Mouse (Mus musculus) urinary bladder, postnatal 10 days (tissue): ENCODE data around the gene Gckr.

ENCODE experiments used
- DNase-seq: peaks from one replicate; pipeline ENCODE4 v3.0.0; 2022; ENCODE audit warnings: low spot score

Gene Gckr

DNA sequence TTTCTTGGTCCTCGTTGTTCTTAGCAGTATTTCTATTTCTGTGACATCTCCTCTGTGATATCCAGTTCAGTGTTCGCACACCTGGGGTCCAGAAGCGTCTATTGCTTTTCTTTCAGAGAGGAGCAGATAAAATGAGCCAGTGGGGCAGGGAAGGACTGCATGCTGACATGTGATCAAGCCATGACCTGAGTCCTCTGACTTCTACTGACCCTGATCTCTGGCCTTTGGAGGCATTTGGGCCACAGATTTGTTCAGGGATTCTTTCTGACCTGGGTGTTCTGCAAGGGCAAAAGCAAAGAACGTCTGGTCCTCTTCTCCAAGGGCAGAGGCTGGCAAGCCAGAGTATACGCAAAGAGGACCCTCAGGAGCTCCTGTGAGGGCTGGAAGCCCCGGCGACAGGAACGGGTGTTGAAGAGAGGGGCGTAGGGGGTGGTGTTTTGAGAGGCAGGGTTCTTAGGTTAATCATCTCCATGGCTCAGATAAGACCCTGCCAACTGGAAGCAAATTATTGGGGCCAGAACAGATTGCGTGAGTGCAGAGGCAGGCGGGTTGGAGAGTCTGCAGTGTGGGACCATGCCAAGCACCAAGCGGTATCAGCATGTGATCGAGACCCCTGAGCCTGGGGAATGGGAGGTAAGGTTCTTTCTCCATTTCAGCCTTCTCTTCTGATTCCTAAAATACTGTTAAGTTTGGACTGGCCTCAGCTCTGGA lies at the start of gene Gckr:
Gene Gckr, plus strand, starts transcription at position 397 of the 711 bp plus-strand sequence.
- no peak for DNase-seq

DNA sequence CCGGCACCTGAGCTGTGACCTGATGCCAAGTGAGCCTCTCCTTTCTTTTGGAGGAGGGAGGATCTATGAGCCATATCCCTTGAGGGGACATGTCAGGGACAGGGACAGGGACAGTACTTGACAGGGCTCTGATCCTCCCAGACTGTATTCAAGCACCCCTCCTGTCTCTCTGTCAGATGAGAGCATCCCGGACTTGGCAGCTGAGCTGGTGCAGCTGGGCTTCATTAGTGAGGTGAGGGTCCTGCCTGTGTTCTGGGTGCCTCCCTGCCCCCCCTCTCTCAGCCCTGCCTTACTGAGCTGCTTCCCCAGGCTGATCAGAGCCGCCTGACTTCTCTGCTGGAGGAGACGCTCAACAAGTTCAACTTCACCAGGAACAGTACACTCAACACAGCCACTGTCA lies 46.5 kb upstream of the Gckr start:
- no peak for DNase-seq

DNA sequence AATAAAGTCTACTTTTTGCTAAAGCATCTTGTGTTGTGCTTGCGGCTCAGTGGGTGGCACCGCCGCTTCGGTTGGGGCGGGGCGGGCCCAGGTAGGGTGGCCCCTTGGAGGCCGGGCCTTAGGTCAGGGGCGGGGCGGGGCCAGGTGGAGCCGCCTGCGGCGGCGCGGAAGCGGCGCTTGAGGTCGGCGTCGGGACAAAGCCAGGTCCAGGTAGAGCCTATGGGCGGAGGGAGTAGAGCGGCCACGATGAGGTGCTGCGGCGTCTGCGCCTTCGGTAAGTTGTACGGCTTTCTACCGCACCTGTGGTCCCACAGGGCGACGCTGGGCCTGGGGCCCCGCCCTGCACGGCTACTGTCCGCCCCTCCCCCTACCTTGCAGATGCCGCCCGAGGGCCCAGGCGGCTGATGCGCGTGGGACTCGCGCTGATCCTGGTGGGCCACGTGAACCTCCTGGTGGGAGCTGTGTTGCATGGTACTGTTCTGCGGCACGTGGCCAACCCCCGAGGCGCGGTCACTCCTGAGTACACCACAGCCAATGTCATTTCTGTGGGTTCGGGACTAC lies 45.6 kb upstream of the Gckr start, which contains the start of gene Krtcap3:
Gene Krtcap3, plus strand, starts transcription at position 151 of the 561 bp plus-strand sequence.
- no peak for DNase-seq

DNA sequence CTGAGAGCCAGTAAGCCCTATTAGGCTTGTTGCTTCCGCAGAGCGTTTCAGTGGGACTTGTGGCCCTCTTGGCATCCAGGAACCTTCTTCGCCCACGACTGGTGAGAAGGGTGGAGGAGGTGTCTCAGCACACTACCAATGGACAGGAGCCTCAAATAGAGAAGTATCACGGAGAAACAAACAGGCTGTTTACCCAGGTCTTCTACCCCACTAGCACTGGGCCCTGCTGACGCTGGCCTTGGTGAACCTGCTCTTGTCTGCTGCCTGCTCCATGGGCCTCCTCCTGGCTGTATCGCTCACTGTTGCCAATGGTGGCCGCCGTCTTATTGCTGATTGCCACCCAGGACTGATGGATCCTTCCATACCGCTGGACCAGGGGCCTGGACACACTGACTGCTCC lies 45.1 kb upstream of the Gckr start:
- no peak for DNase-seq

DNA sequence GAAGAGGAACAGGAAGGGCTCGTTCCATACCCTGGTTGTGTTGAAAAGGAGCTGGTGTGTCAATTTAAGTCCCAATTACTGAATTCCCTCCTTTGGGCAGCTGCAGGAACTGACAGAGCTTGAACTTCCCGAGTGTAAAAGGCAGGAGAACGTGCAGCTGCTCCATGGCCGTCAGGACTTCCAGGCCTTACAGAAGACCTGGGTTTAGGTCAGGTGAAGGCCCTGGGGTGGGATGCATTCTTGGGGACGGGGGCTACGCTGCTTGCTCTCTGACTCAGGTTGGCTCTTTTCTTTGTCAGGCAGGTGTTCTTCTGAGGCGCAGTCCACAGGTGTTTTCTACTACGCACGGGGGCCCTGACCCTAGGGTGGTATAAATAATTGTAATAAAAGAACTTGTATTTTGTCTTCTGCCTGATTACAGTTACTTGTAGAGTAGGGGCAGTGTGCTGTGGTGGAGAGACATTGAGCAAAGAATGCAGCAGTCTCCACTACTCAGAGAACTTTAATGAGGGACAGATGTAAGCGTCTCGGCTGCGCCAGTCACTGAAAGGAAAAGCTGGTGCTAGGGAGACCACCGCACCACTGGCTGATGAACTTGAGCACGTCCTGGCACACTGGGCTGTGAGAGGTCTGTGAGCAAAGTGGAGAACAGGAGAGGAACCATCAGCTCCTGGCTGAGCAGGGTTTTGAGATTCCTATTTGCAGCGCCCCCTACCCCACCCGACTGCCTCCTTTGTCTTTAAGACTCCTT lies 44.3 kb upstream of the Gckr start:
- DNase-seq: no peak

DNA sequence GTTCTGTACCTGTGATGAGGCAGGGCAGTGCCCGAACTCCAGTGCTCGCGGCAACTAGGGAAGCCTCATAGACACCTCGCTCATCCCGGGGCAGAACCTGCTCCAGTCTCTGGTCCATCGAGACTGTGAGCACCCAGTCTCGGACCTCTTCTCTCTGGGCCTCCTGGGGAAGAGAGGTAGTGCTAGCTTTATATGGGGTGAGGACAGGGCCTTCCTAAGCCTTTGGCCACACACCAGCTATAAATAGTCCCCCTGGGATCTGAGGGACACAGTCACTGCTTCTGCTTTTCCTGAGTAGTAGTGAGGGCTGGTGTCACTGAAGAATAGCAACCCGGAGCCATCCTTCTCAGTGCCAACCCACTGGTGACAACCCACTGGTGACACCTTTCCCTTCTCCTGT lies 43.4 kb upstream of the Gckr start:
- DNase-seq: no peak

DNA sequence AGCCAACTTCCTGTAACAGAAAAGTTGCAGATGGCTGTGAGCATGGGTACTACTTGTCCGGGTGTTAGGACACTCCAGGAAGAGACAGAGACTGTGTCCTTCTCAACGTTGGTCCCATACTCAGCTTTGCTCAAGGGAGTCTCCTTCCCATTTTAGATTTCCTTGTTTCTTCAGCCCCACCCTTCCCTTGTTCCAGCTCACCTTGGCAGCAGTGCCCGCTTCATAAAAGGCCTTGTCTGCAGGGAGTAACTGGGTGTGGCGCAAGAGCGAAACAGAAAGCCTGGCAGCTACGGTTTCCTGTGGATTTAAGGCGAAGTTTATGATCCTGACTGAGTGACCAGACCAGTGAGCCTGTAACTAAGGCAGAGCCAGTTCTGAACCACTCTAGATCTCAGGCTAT lies 42.8 kb upstream of the Gckr start:
- DNase-seq: no peak

DNA sequence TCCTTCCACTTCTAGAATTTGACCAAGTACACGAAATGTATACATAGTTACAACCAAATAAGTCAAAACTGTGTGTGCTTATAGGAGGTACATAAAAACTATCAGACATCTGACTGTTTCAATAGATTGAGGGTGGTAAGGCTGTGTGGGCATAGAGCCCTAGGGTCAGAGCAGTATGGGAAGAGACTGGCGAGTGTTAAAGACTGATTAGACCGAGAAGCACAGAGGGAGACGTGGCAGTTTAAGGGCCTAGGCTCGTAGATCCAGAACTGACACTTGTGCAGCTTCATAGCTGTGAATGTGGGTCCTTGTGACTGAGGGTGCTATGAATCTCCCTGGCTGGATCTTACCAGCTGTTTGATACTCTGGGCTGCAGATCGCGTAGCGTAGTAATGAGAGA lies 42.3 kb upstream of the Gckr start:
- no peak for DNase-seq

DNA sequence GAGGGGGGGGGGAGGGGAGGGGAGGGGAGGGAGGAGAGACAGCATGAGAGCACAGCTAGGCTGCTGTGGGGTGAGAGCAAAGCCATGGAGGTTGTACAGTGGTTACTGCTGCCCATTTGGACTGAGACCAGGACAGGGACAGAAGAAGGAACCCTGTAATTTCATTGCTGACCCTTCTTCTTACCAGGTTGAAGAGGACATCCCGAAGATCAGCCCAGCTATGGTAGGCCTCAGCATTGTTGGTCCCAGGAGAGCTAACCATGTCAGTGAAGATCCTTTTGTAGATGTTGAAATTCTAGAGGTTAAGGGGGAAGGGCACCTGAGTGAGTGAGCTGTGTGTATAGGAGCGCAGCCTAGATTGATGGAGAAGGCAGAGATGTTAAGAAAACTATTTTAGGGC lies 41.9 kb upstream of the Gckr start:
- DNase-seq: no peak

DNA sequence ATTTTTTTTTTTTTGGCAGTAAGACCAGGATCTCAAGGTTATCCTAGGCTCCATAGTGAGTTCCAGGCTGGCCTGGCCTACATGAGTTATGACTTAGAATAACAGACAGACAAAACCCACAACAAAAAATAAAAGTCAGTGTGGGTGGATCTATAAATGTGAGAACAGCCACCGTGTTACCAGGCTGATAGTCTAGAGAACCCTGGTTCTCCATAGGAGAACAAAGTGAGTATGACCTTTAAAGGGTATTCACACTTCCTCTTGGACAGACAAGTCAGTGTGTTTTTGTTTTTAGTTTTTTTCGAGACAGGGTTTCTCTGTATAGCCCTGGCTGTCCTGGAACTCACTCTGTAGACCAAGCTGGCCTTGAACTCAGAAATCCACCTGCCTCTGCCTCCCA lies 41.3 kb upstream of the Gckr start:
- DNase-seq: no peak

DNA sequence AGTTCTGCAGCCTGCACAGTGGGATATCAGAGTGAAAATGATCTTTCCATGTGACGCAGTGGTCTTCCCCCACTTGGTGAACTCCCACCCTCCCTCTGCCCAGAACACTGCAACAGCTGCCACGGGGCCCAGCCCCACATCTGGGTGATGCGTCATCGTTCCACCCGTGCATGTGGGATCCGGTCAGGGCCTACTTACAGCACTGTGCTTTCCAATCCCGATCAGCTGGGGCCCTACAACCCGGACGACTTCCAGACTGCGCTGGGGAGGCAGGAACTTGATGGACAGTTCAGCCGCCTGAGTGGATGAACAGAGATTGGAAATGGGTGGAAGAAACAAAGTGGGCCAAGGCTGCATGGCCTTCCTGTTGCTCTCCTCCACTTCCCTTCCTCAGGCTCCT lies 39.6 kb upstream of the Gckr start:
- no peak for DNase-seq

DNA sequence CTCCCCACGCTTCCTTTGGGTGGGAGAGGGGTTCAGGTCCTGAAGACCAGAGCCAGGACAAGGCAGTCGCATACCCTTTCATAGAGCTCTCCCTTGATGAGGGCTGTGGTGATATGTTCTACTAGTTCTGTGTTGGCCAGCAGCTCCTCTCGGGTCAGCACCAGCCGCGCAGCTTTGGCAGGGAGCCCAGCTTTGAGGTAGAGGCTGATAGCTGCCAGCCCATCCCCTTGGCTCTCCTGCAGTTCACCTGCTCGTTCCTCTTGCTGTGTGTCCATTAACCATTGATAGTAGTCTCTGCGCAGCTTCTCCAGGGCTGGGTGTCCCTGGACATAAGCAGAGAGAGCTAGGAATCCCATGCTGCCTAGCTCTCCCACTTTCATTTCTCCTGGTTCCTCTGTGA lies 31.1 kb upstream of the Gckr start:
- no peak for DNase-seq

DNA sequence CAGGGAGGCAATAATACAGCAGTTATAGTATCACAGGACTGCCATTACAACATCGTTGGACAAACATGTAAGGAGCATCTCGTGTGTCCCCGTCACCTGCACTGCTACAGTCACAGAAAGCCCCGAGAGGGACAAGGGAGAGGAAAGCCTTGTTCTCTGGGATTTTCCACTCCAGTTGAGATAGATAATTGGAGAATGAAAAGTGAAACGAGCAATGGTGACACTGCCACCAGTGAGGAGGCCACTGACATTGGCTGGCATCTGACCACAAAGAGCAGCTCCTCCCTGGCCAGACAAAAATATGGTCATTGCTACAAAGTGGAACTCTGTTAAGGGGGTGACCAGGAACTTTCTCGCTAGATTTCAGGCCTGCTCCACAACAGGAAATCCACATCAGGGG lies 29.6 kb upstream of the Gckr start:
- DNase-seq: no peak

DNA sequence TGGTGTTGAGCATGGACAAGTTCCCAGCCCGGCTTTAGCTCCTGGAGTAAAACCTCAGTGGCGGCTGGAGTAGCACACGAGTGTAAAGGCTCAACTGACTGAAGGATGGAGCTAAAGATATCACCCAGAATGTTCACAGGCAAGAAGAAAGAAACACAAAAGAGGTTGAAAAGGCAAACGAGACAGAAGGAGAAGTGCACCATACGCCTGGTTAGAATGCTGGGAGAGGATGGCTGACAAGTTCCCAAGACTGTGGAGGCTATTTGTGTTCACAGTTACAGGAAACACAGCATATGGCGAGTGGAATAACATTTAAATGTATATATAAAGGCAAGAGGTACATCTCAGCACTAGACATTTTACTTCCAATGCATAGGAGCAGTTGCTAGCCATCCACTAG lies 24.2 kb upstream of the Gckr start:
- DNase-seq: no peak

DNA sequence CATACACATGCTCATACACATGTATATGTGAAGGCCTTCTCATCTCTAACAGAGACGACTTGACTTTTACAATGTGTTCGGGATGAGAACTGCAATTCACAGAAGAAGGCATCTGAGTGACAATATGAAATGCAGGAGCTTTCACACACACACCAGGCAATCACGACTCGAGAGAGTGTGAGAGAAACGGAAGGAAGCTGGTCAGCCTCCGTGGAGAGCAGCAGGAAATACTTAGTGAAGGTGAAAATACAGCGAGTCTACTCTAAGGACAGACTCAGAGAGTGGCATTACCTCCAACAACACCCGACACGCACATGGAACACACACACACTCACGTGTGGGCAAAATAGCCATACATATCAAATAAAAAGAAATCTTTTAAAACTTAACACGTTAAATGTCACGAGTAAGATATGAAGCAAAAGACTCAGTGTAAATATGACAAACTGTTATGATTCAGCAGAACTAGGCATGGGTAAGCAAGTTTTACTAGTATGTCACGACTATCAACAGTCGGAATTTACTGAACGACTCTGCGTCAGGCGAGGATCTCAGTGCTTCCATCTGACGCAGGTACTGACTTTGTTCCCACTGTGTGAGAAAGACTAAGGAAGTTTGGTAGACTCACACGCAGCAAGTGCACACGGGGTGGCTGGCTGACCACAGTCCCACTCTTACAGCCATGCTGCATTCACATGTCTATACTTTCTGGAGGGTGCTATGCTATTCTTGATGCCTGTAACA lies 17.8 kb upstream of the Gckr start:
- DNase-seq: no peak

DNA sequence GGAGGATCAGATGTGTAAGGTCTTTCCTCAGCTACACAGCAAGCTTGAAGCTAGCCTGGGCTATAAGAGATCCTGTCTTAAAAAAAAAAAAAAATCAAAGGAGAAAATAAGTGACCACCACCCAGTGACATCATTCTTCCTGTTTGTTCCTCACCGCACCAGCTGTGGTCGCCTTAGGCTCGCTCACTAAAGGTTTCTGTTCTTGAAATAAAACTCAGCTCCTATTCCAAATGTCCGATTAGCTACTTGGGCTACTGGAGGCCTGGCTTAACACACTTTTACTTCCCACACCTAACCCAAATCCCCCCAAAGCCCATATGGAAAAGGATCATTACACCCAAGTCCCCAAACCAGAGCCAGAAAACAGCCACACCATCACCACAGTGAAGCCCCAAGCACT lies 9.0 kb upstream of the Gckr start:
- DNase-seq: no peak

DNA sequence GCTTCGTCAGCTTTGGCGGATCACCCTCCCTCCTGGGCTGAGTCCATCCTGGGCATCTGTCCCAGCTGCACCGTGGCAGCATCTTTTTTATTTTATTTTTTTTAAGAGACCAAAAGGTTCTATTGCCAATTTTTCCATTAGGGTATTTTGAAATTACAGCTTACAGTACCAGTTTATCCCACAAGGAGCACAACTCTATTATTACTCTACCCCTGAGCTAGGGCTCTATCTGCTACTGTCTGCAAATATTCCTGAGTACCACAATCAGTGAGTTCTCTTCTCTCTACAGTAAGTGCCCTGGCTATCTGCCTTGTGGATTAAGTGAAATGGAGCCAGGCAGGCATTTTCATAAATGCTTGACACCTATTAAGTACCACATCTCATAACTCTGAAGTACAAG lies 8.6 kb upstream of the Gckr start:
- no peak for DNase-seq

DNA sequence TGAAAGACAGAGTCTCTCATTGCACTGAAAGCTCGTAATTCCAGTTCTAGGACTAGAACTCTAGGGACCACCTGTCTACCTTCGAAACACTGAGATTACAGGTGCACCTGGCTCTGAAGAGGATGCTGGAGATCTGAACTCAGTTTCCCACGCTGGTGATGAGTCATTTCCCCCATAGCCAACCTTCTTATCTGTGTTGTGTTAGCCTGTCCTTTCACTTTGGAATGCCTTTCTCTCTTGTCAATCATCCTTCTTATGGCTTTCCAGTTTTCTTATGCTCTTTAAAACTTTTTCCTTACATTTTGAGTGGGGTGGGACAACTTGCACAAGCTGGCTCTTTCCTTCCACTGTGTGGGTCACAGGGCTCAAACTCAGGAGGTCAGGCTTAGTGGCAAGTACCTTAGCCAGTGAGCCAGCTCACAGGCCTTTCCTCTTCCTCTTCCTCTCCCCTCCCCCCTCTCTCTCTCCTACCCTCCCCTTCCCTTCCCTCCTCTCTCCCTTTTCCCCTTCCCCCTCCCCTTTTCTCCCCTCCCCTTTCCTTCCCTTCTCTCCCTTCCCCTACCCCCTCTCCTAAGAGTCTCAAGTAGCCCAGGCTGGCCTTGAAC lies 7.5 kb upstream of the Gckr start:
- no peak for DNase-seq

DNA sequence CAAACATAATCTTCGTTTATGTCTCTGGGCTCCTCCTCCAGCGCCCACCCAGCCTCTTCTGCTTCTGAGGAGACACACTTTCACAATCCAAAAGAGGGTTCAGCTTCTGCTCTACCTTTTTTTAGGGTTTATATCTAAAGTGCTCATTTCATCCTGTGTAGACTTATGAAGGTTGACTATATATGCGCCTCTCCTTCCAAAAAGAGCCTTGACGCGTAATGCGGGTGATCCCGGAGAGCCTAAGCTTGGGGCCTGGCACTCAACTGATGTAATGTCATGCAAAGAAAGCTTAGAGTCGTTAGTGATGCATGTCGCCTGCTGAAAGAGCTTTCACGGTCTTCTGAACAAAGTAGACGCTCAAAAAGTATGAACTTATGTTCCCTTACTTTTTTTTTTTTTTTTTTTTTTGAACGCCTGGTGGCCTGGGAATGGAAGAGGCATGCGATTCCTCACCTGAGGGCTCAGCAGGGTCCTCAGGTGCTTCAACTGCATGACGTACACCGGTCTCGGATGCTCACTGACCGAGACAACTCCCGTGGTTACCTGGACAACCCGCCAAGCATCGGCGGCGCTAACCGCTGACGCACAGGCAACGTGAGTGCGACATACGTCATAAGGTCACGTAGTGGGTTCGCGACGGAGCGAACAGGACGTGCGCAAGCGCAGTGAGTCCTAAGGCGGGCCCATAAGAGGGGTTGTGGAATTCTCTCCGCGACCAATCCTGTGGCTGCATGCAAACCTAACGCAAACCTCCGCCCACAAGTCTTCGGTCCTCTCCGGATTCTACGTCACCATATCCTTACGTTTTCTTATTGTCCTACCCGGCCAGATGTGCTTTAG lies 6.5 kb upstream of the Gckr start, which contains the start of gene Ift172:
Gene Ift172, minus strand, starts transcription at position 596 of the 840 bp plus-strand sequence.
- peak; percentile 90 for DNase-seq

DNA sequence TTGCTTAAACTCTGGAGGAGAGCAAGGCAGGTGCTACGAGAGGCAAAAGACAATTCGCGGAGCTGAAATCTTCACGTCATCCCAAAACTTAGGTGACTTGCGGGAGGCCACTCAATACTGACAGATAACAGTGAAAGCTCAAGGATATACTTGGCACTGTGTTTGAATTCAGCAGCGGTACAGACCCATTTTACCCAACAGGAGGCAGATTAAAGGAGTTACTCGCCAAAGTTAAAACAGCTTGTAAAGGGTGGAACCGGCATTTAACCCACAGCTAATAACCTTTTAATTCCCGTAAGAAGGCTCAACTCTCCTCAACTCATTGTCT lies 5.9 kb upstream of the Gckr start:
- no peak for DNase-seq

DNA sequence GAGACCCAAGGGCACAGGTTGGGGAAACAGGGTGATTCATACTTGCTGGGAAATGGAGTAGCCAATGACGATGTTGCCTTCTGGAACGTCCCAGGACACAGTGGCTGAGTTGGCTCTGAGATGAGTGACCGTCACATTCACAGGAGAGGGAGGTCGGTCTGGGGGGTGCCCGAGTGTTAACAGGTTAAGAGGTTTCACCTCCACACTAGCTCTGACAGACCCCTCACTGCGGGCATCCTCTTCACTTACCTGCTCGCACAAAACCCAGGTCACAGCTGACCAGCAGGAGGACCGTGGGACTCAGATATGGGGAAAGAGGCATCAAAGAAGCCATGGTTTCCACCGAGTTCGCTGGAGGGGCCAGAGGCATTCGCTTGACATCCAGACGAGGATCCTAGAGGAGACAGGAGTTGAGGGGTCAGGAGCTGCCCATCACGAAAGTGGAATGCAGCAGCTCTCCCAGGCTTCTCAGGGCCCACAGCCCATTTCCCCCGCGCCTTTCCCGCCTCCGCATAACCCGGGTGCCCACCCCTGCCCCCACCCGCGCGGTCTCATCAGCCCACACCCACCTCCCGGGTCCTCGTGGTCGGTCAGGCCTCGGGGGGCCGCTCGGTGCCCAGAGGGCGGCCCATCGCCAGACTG lies 2.2 kb upstream of the Gckr start:
- no peak for DNase-seq
